Mouse (Mus musculus): ENCODE data around the gene Kdm4c.
"Not testable (repeated sequence)": the region's sequence is repeated elsewhere in the genome, so short reads cannot be mapped to it uniquely, and the experiment has no call there.

The Kdm4c gene

GRCm38 (mm10) chr4:74311135-74311534 lies 68.8 kb downstream of the Kdm4c start:
- DNase-seq (ENCODE audit: inconsistent age in 2 of 2, low spot score in 1 of 2) = no peak

- DNase-seq (ENCODE audit: inconsistent age in 2 of 2, low spot score in 1 of 2) = no peak
Measured at GRCm38 (mm10) chr4:74312858-74313257, 70.6 kb downstream of the Kdm4c start.

GRCm38 (mm10) chr4:74315388-74315787 lies 73.1 kb downstream of the Kdm4c start:
- no peak for DNase-seq (ENCODE audit: inconsistent age in 2 of 2, low spot score in 1 of 2)

GRCm38 (mm10) chr4:74319313-74319712 lies 77.0 kb downstream of the Kdm4c start:
- DNase-seq (ENCODE audit: inconsistent age in 2 of 2, low spot score in 1 of 2) = no peak

- DNase-seq (ENCODE audit: inconsistent age in 2 of 2, low spot score in 1 of 2) = no peak
Measured at GRCm38 (mm10) chr4:74357479-74357878, 115.2 kb downstream of the Kdm4c start.

- no peak for DNase-seq (ENCODE audit: inconsistent age in 2 of 2, low spot score in 1 of 2)
Measured at GRCm38 (mm10) chr4:74360274-74360673, 118.0 kb downstream of the Kdm4c start.

GRCm38 (mm10) chr4:74386583-74386982 lies 144.3 kb downstream of the Kdm4c start:
- DNase-seq (ENCODE audit: inconsistent age in 2 of 2, low spot score in 1 of 2) = no peak

- DNase-seq (ENCODE audit: inconsistent age in 2 of 2, low spot score in 1 of 2) = no peak
Measured at GRCm38 (mm10) chr4:74393162-74393561, 150.9 kb downstream of the Kdm4c start.

- no peak for DNase-seq (ENCODE audit: inconsistent age in 2 of 2, low spot score in 1 of 2)
Measured at GRCm38 (mm10) chr4:74396562-74396961, 154.3 kb downstream of the Kdm4c start.

GRCm38 (mm10) chr4:74401617-74402313 lies 159.5 kb downstream of the Kdm4c start:
- not testable (repeated sequence) for DNase-seq (ENCODE audit: inconsistent age in 2 of 2, low spot score in 1 of 2)

GRCm38 (mm10) chr4:74408731-74409130 lies 166.4 kb downstream of the Kdm4c start:
- peak in 1 of 2 experiments; percentile 8 for DNase-seq (ENCODE audit: inconsistent age in 2 of 2, low spot score in 1 of 2)

- DNase-seq (ENCODE audit: inconsistent age in 2 of 2, low spot score in 1 of 2) = no peak
Measured at GRCm38 (mm10) chr4:74419794-74420193, 177.5 kb downstream of the Kdm4c start.
